Mouse (Mus musculus): Measurements from ENCODE around the gene Lin37.

Gene Lin37

DNA sequence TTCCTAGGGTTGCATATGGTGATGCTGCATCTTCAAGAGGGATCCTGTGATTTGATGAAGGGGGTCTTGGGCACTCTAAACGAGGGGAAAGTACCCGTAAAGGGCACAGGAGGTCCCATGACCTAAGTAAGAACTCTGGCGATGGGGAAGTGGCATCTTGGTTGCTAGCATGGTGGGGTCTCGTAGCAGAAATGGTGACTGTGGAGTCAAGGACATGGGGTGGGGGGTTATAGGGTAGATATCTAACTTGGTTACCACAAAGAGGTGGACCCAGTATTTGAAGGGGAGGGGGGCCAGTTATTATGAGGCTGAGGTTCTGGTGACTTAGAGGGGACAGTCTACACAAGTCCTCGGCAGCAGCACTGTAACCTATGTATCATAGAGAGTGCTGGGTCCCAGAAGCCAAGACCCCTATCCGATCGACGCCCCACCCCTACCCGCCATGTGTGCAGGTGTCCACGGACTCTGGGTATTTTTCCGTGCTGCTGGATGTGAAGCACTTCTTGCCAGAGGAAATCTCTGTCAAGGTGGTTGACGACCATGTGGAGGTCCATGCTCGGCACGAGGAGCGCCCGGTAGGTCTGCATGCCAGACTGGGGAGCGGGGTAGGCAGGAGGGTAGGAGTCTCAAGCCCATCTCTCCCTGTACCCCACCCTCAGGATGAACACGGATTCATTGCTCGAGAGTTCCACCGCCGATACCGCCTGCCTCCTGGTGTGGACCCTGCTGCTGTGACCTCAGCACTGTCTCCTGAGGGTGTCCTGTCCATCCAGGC, 5.6 kb downstream of the Lin37 start:
- no peak for DNase-seq (ENCODE audit: low read depth in 2 of 2, low spot score in 2 of 2)

- no peak for DNase-seq (ENCODE audit: low read depth in 2 of 2, low spot score in 2 of 2)
Measured at GRCm38 (mm10) chr7:30553021-30553589, 6.5 kb downstream of the Lin37 start.

- DNase-seq (ENCODE audit: low read depth in 2 of 2, low spot score in 2 of 2), result peak; percentile 87 to 94
Measured at GRCm38 (mm10) chr7:30552102-30553020, 7.3 kb downstream of the Lin37 start, which contains the start of the genes Hspb6 and Proser3. Hspb6 (plus strand) TSS chr7:30552178. Proser3 (minus strand) TSS chr7:30552299.

DNA sequence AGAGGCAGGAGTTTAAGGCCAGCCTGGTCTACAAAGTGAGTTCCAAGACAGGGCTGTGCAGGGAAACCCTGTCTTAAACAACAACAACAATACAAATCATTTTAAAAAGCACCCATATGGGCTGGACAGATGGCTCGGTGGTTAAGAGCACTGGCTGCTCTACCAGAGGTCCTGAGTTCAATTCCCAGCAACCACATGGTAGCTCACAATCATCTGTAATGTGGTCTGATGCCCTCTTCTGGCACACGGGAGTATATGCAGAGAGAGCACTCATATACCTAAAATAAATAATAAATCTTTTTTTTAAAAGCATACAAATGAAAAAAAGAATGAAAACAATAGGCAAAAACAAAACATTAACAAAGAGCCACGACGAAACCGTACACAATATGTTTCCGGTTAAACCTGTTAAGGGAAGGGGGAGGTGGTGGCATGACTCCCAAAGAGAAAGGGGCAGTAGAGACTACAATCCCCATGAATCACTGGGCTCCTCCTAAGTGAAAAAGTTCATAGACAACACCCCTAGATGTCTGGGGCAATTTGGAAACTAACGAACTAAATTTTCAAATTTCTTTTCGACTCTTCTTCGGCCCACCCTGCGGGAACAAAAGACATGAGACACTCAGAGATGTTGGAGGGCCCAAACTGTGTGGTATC, 8.1 kb downstream of the Lin37 start:
- no peak for DNase-seq (ENCODE audit: low read depth in 2 of 2, low spot score in 2 of 2)

- no peak for DNase-seq (ENCODE audit: low read depth in 2 of 2, low spot score in 2 of 2)
Measured at GRCm38 (mm10) chr7:30550603-30551002, 9.0 kb downstream of the Lin37 start.

DNA sequence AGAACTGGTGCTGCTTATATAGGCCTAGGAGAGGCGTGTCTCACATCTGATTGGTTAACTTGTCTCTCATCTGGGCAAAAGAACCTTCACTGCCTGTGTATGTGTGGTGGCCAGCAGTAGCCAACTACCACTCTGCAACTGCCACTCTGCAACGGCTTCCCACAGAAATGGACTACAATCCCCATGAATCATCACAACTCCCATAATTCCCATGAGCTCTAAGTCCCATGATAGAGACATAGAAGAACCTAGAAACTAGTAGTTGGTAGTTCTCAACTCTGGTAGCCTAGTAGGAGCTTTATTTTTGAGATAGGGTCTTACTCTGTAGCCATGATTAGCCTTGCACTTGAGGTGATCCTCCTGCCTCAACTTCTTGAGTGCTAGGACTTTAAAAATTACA, 9.8 kb downstream of the Lin37 start:
- no peak for DNase-seq (ENCODE audit: low read depth in 2 of 2, low spot score in 2 of 2)

DNA sequence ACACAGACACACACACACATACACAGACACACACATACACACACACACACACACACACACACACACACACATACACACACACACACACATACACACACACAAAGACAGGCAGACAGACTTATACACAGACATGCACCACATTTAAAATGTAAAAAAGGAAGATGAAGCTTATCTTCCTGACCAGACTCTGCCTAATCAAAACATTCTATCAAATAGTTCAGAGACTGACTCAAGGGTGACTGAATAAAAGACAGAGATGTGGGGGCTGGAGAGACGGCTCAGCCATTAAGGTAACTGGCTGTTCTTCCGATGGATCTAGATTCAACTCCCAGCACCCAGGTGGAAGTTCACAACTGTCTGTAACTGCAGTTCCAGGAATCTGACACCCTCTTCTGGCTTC, 15.3 kb downstream of the Lin37 start:
- DNase-seq (ENCODE audit: low read depth in 2 of 2, low spot score in 2 of 2), result no peak

GRCm38 (mm10) chr7:30540572-30540971, 19.1 kb downstream of the Lin37 start:
- DNase-seq (ENCODE audit: low read depth in 2 of 2, low spot score in 2 of 2), result no peak

DNA sequence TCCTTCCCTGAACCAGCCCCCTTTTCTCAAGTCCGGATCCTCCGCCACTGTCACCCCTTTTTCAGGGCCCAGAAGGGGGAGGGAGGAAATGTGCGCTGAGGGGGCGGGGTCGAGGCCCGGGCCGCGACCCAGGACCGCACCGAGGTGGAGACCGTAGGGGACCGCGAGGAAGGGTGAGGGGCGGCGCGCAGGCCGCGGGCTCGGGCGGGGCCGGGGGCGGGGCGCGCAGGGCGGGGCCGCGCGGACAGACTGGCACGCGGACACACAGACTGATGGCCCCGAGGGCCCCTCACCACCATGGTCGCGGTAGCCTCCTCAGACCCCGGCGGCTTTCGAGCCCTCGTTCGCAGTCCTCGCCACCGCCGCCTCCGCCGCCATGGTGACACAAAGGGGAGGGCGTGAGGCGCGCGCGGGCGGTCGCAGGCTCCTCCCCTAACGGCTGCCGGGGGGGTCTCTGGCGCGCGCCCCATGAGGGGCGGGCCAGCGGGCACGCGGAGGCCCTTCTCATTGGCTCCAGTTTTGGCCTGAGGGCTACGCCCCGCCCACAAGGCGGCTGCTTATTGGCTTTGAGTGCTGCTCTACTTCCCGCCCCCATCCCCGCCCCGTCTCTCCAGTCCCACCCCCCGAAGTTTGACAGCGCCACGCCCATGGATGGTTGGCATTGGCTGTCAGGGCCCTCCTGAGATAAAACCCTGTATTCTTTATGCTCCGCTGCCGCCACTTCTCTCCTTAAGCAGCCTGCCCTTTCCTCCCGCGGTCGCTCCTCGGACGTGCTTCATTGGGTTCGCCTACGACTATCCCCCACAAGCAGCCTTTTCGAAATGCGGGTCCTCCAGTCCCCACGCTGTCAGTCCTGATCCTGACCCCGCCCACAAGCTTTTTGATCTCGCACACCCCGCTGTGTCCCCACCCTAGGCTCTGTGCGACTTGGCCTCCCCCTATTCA, 24.7 kb downstream of the Lin37 start, which contains the start of gene Arhgap33:
Arhgap33 (minus strand) TSS at position 428 of the 945 bp plus-strand sequence.
- DNase-seq (ENCODE audit: low read depth in 2 of 2, low spot score in 2 of 2), result peak; percentile 85 to 90

- DNase-seq (ENCODE audit: low read depth in 2 of 2, low spot score in 2 of 2), result no peak
Measured at GRCm38 (mm10) chr7:30533941-30534632, 25.6 kb downstream of the Lin37 start.

DNA sequence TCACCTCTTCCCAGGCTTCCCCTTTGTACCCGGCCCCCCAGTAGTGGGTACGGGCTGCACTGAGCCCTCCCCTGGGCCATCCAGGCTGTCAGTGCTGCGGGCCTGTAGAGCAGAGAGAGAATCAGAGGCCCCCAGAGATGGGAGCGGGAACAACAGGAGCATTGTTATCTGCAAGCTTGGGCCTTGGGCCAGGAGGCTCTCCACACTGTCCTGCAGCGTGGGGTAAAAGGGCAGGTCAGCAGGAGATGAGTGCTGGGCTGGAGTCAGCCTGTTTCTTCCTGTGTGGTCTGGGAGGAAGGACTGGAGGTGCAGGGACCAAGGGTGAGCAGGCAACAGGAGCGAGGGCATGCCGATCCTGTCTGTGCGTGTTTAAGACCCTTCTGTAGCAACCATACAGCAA, 26.7 kb downstream of the Lin37 start:
- DNase-seq (ENCODE audit: low read depth in 2 of 2, low spot score in 2 of 2), result no peak

DNA sequence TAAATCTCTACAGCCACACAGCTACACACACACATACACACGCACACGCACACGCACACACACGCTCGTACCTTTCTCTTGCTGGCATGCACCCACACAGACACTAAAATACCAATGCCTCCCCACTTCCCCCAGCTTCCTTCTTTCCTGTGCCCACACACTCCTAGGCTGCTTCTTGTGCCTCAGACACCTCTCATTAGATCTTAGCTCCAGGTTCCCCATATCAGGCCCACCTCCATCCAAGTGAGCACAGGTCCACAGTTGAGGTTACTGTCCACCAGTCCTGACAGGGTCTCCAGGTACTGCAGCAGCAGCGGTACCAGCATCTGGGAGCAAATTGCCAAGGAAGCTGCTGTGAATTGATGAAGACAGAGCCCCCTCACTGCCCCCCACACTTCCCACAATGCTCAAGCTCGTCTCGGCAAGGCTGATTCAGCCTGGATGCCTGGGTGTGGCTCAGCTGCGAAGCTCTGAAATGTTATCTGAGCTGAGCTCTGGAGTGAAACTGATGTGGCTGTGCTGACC, 28.3 kb downstream of the Lin37 start:
- no peak for DNase-seq (ENCODE audit: low read depth in 2 of 2, low spot score in 2 of 2)

GRCm38 (mm10) chr7:30526981-30527380, 32.7 kb downstream of the Lin37 start:
- DNase-seq (ENCODE audit: low read depth in 2 of 2, low spot score in 2 of 2), result no peak

DNA sequence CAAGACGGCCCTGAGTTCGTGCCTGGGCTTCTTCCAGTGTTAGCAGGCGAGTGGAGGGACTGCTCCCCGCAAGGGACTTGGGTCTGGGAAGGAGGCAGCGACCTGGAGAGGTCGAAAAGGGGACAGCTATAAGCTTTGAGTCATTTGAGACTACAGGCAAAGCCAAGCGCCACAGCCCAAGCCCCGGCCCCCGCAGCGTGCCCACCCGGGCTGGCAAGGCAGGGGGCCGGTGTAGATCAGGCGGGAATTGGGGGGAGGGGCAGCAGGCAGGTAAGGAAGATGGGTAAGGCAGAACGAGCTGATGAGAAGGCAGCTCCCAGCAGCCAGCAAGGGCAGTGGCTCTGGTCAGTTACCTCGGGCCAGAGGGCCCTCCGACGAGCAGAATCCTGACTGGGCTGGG, 33.2 kb downstream of the Lin37 start:
- DNase-seq (ENCODE audit: low read depth in 2 of 2, low spot score in 2 of 2), result no peak

- no peak for DNase-seq (ENCODE audit: low read depth in 2 of 2, low spot score in 2 of 2)
Measured at GRCm38 (mm10) chr7:30525954-30526353, 33.7 kb downstream of the Lin37 start.

DNA sequence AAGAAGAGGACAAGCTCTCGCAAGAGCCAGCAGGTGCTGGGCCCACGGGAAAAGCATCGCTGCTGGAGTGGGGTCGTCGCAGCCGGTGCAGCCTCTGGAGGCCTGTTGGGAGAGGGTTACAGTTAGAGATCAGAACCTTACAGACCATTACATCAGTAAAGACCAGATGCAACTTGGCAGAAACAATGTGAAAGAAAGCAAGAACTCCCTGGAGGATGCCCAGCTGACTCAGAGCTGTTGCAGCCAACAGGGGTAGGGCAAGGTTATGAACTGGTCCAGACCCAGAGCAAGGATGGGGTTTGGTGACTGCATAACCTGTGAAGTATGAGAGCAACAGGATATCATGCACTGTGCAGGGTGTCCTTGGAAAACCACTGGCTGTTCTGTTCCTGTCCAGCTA, 35.2 kb downstream of the Lin37 start:
- no peak for DNase-seq (ENCODE audit: low read depth in 2 of 2, low spot score in 2 of 2)

DNA sequence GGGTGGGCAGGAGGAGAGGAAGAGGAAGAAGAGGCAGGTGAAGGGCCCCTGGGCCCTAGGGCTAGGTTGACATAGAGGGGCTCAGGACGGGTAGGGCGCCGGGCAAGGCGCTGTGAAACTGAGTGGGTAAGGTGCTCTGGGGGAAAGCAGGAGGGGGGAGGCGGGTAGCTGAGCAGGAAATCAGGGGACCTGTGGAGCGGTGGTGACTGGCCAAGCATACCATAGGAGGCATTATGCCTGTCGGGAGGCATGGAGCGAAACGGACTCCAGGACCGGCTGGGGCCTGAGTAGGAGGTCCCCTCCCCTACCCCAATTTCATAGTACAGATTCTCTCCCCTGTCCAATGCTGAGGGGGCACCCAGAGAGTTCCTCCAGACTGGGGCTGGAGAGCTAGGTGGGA, 36.8 kb downstream of the Lin37 start:
- no peak for DNase-seq (ENCODE audit: low read depth in 2 of 2, low spot score in 2 of 2)

- no peak for DNase-seq (ENCODE audit: low read depth in 2 of 2, low spot score in 2 of 2)
Measured at GRCm38 (mm10) chr7:30520856-30521255, 38.8 kb downstream of the Lin37 start.

DNA sequence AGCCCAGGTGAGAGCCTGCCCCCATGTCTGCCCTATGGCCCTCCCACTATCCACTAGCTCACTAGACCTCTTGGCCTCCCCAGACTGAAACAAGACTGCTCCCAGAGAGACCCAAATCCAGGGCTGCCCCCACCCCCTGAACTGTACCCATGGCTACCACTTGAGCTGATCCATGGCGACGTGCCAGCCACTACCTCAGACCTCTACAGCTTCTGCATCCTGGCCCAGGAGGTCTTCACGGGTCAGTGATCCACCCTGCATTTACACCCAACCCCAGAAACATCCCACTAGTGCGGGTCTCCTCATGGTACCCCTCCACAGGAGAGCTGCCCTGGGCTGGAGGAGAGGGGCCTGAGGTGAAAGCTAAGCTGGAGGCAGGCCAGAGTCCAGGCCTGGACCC, 39.2 kb downstream of the Lin37 start:
- DNase-seq (ENCODE audit: low read depth in 2 of 2, low spot score in 2 of 2), result no peak
